Mouse (Mus musculus) lung, adult 2 months (tissue): Measurements from ENCODE around the gene Sfxn2.

Source experiments
- CTCF ChIP-seq: fragments of 200-500 bp; IDR thresholded peaks from 2 replicates; pipeline ENCODE4 v1.5.1; 2011; ENCODE audit warnings: mild to moderate bottlenecking, low read length, control low read depth; ENCODE audit not compliant: insufficient read depth
- POLR2A ChIP-seq: fragments of 200-500 bp; IDR thresholded peaks from 2 replicates; pipeline ENCODE4 v1.6.1; 2011; ENCODE audit warnings: low read depth, mild to moderate bottlenecking, control low read depth, low read length, borderline replicate concordance; ENCODE audit errors: extremely low read depth

DNA sequence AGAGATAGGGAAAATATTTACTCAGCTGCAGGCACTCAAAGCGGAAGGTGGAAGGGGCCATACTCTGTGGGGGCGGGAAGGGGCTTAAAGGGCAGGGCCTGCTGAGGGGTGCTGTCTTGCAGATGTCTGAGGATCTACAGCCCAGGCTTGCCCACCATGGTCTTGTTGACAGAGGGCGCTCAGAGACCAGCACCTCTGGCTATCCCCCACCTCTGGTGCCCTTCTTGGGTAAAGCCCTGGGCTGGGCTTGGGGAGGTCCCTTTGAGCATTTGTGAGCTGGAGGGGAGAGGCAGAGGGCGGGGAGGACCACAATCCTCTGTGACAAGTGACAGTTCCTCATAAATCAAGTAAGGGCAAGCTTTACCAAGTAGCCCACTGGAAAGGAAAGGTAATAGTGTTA, 40.1 kb upstream of the Sfxn2 start:
- TF ChIP-seq CTCF (no peak), POLR2A (no peak)
